Mouse (Mus musculus): ENCODE results near the gene Msh4.

GRCm38 (mm10) chr3:153941613-153942012 is 35.7 kb upstream of the Msh4 start:
- TF ChIP-seq CTCF (IDR thresholded peaks at IDR 0.05; ENCODE audit: low read depth, low read length) (no peak), POLR2A (IDR thresholded peaks at IDR 0.05; ENCODE audit: extremely low read depth, insufficient read depth, low read length) (no peak)
